Mouse (Mus musculus) embryo, embryonic 11.5 days (tissue): ENCODE results near the gene Slc7a6.
A peak's percentile ranks its signal among the peaks of the same experiment; 100 is the strongest.

Experiments used
- DNase-seq: peaks from one replicate; pipeline ENCODE4 v3.0.0-alpha.2; 2012; ENCODE audit warnings: low read depth, low spot score

The Slc7a6 gene

DNA sequence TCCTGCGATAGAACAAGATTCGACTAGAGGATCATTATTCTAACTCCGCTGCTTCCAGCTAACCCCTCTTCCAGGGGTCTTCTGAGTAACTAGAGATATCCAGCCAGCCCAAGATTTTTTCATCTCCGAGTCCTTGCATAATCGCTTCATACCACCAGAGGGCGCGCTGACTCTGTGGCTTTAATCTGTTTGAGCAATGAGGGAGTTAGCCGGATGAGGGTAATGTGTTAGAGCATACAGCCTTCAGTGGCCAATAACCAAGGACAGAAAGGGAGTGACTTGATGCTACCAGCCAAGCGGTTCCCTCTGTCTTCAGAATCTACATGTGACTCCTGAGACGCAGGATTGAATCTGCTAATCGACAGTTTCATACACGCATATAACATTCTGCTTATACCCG, 27.9 kb upstream of the Slc7a6 start:
- peak; percentile 79 for DNase-seq

DNA sequence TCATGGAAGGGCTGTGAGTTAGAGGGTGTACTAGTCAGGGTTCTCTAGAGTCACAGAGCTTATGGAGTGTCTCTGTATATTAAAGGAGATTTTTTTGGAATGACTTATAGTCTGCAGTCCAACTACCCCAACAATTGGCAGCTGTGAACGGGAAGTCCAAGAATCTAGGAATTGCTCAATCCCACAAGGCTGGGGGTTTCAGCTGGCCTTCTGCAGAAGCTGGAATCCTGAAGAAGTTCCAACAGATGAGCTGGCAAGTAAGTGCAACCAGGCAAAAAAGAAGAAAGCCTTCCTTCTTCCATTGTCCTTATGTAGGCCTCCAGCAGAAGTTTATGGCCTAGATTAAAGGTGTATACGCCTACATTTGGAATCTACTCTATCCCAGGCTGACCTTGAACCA, 23.3 kb upstream of the Slc7a6 start:
- no peak for DNase-seq

DNA sequence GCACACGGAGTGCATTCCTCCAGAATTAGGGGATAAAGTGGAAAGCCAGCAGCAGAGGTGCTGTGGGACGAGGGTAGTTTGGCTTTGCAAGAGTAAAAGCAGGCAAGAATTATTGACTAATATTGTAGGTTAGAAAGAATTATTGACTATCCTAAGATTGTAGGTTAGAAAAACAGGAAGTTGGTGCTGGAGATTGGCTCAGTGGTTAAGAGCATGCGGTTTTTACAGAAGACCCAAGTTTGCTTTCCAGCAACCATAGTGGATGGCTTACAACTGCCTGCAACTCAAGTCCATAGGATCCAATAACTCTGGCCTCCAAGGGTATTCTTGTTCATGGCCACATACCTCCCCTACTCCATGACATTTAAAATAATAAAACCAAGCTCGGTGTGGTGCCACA, 22.6 kb upstream of the Slc7a6 start:
- DNase-seq = no peak

DNA sequence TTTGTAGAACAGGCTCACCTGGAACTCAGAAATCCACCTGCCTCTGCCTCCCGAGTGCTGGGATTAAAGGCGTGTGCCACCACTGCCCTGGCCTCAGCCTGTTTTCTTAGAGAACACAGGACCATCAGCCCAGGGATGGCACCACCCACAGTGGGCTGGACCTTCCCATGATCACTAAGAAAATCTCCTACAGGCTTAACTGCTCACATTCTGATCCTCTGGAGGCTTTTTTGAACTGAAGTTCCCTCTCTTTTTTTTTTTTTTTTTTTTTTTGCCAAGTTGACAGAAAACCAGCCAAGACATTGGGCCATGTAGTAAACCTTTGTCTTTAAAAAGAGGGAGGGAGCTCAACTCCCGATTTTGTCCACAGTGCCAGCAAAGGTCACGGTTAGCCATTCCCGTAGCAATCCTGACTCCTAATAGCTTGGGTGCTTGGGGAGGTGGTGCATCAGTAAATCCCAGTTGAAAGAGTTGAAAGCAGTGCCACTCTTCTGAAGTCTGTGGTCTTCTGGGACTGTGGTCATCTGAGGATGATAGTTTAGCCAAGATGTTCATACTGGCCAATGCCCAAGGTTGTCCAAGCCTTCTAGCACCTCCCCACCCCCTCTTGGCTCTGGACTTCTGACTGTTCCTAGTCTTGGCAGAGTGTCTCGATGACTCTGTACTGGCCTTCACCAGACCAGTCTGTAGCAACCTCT, 20.6 kb upstream of the Slc7a6 start:
- DNase-seq = no peak

DNA sequence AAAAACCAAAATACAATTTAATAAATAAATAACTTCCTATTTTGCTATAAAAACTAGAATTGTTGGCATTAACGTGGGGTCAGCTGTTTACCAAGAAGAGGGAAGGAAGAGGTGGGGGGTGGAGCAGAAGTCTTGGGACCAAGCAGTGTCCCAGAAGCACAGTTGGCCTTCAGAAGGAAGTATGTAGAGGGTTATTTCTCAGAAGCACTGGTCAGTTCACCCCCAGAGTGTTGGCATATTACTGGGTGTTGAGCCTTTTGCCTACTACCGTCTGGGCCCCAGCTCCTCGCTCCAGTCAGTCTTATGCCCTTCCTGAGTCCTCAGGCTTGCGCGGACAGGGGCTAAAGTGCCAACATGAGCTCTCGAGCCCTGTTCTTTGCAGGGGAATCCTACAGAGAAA, 19.6 kb upstream of the Slc7a6 start:
- no peak for DNase-seq

DNA sequence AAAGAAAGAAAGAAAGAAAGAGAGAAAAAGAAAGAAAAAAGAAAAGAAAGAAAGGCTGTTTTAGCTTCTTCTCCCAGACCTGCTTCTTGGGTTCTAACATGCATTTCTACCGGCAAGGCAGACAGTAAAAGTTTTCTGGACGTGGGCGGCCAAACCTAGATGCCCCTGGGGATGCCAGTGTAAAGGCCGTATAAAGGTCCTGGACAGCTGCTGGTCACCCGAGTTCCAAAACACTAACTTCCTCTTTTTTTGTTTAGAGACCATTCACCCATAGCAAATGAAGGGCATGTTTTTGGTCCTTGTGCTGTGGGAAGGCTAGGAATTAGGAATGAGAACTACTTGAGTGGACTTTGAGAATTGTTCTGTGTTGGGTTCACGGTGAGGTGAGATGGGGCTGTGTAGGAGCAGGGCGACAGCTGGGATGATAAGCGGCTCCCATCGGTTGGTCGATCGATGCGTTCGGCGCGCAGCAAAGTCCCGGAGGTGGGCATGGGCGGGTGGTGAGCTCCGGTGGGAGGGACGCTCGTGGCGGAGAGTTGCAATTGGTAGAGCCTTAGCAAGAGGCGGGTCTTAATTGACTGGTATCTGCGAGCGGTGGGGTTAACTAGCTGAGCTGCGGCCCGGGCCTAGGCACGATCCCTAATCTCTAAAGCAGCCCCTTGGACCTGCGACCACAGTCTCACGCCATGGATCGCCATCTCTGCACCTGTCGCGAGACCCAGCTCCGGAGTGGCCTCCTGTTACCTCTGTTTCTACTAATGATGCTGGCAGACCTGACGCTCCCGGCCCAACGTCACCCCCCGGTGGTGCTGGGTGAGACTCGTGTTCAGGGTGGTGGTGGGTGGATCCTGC, 18.6 kb upstream of the Slc7a6 start, which contains the start of gene Pla2g15:
TSS of gene Pla2g15 (plus strand) at position 599 of the 852 bp plus-strand sequence.
- peak; percentile 84 for DNase-seq

DNA sequence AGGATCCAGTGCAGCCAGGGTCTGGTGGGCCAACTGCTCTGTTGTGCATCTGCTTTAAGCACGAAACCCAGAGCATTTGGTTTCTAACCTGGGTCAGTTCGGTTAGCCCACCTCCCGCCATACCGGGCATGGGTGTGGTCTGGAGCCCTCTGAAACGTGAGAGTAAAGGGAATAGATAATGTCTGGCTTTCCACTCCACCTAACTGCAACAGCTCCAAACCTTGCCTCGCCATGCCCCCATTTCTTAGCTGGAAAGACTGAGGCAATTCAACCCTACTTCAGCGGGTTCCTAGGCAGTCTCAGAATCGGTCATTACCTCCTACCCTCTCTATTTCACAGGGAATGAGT, 18.0 kb upstream of the Slc7a6 start:
- DNase-seq = no peak

DNA sequence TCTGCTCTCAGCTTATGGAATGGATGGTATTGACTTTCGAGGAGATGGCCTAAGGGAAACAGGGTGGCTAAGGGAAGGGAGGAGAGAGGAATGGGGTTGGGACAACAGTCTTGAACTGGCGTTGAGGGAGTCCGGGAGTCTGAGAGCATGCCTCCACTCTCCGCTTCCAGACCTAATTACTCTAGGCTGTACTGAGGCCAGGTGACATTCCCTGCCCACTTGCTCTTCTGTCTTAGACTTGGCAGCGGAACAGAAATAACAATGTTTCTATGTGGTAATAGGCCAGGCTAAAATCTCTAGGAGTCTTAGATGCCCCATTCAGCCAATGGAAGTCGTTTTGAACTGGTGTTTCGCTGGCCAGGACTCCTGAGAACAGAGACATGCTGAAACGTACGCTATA, 17.6 kb upstream of the Slc7a6 start:
- no peak for DNase-seq

DNA sequence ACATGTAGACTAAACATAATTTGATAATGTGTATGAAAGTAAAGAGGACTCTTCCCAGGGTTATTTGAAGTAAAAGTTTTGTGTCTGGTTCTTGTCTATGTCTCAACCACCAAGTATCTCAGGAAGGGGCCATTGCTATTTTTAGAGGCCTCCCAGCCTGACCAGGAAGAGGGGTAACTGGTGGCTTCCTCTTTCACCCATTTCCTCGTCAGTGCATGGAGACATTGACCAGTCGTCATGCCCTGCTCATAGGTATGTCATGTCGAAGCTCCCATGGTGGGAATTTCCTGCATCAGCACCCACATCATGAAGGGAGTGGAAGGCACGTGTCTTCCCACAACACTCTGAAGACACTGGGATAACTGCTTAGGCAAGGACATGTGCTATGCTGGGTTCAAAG, 15.8 kb upstream of the Slc7a6 start:
- DNase-seq = no peak

DNA sequence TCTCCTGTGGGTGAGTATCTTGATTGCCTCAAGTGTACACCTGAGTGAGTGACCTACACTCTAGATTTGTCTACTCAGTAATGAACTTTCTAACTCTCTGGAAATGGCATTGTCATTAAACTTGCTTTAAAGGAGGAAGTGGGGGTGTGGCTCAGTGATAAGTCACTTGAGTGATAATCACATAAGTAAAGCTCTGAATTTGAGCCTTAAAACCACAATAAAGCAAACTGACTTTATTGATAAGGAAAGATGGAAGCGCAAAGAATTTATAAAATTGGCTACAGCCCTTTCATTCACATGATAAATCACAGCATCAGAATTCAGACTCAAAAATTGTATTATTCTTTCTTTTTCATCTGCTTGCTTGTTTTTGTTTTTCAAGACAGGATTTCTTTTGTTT, 11.2 kb upstream of the Slc7a6 start:
- DNase-seq = no peak

DNA sequence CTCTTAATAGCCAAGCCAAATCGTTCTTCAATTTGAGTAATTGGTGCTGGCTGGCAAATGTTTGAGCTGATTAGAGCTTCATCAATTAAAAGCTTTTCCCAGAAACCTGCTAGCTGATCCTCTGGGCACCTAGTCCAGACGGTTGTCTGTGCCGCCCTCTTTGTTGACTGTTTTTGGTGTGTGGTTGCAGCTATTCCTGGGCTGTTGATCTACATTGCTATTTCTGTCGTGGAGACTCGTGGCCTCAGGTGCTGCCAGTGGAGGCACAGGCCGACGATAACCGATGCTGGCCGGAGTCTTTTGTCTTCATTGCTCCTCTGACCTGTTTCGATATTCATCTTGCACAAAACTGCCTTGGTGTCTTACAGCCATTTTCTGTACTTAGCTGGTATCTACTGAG, 10.3 kb upstream of the Slc7a6 start:
- DNase-seq = no peak

DNA sequence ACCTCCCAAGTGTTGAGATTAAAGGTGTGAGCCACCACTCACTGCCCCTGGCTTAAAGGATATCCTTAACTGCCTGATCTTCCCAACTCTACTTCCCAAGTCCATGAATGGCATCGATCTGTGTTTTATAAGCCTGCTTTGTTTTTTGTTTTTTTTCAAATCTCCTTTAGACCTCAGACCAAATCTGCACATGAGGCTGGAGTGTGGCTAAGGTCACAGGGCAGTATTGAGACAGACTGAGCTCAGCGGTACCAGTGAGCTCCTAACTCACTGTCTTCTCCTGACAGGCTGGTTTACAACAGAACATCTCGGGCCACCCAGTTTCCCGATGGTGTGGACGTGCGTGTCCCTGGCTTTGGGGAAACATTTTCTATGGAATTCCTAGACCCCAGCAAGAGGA, 8.8 kb upstream of the Slc7a6 start:
- DNase-seq = no peak

DNA sequence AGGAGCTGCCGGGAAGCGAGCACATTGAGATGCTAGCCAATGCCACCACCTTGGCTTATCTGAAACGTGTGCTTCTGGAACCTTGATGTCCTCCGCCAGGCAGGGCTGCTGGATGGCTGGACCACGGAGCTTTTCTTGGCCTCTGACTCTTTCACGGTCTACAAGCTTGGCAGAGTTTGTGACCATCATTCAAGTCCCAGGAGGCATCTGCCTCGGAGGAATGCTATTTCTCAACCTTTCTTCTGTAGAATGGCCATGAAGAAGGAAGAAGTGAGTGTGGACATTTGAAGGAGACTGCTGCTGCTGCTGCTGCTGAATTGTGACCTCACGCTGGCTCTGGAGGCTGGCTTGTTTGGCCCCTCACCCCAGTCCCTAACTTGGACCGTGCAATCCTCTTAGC, 5.4 kb upstream of the Slc7a6 start:
- no peak for DNase-seq

DNA sequence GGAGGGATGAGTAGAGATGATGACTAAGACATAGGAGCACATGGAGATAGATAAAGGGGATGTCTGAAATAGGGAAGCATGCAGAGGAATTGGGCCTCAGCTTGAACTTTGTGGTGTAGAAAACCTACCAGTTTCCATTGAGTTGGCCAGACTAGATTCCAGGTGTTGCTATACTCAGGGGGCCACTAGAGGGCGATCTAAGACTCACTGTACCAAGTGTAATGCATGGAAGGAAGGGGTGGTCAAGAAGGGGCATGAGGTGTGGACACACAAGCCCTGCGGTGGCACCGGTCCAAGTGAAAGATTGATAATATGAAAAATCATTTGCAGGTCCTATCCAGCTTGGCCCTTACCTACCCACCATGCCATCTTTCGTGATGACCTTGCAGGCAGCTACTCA, 3.2 kb upstream of the Slc7a6 start:
- DNase-seq = peak; percentile 50

DNA sequence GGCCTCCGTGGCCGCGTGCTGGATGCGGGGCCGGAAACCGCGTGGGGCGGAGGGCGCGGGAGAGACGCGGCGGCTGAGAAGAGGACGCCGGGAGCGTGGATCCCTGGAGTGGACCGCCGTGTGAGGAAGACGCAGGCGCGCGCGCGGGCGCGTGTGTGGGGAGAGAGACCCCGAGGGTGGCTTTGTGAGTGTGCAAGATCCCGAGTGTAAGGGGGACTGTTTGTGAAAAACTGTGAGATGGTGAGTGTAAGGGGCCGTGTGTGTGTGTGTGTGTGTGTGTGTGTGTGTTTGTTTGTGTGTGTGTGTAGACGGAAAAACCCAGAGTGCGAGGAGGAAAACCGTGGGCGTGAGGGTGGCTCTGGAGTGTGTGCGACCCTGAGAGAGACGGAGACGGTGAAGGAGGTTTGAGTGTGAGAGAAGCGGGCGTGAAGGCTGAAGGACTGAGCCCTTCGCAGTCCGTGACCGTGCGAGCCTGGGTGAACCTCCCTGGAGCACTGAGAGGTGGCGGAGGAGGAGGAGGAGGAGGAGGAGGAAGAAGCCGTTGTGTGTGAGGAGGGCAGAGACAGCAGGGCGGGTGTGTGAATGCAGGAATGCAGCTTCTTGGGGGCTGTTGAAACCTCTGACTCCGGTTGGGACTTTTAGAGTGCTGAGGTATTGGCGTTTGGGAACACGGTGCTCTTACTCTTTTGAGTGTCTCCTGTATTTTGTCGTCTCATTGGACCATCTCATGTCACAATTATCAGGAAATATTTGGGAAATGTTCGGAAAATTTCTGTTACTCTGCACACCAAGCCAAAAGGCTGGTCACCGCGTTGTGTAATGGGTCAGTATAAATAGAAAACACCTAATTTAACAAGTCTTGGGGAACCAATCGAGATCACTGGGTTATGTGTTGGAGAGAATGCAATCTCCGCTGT, 618 bp downstream of the Slc7a6 start:
- DNase-seq = peak; percentile 46

DNA sequence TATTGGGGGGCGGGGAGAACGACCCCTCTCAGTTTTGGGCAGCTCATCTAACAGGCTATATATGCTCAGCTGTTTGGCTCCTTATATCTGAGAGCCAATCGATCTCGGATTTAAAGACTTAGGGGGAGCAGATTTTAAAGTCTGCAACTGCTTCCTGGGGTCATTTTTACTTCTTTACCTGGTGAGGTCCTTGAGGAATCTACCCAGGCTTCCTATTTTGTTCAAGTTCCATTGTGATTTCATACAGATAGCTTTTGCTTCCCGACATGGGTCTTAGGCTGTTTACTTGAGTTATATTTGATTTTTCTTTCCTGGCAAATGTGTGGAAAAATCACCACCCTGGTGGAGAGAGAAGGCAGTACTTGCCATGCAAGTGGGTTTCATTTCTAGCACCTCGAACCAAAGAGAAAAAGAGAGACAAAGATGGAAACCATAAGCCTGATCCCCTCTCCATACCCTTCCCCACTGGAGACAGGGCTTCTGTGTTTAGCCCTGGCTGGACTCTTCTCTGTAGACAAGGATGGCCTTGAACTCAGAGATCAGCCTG, 1.4 kb downstream of the Slc7a6 start:
- no peak for DNase-seq

DNA sequence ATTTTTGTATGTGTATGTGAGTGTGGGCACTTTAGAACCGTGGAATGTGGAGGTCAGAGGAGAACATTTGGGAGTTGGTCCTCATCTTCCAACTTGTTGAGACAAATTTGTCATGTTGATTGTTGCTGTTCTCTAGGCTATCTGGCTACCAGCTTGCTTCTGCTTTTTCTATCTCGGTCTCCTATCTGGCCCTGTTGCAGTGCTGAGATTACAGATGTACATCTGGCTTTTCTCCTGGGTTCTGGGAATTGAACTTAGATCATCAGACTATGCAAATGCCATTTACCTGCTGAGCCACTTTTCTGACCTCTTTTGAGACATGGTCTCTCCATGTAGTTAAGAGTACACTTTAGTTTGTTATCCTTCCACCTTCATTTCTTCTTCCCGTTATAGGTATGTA, 4.9 kb downstream of the Slc7a6 start:
- DNase-seq = no peak

DNA sequence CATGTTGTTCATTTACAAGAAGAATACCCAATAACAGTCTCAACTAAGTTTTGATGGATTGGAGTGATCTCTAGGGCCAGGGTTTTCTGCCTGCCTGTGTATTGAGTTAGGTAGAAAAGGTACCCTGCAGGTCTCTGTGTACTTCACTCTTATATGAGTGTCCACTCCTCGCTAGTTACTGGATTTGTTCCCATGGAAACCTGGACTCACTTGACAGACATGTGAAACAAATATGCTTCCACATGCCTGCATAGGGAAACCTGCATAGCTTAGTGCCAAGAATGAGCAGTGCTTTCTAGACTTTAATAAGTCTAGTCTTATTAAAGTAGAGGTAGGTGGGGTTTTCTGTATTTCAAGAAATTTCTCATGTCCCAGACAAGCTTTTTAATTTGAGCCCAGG, 8.2 kb downstream of the Slc7a6 start:
- no peak for DNase-seq

DNA sequence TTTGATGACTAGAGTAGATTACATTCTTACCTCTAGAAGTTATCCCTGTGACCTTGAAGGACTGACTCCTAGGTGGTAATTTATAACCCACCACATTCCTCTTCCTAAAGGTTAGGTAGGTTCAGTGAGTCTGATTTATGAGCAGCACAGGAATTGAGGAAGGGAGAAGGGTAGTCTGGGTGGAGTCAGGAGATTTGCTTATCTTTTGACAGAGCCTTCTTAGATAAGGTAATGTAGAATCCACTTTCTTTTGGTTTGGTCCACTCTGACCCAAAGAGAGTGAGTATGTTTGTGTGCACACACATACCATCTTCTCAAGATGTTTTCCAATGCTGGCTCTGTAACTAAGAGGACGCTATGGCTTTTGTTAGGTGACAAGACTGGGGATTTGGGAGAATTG, 8.9 kb downstream of the Slc7a6 start:
- DNase-seq = no peak

DNA sequence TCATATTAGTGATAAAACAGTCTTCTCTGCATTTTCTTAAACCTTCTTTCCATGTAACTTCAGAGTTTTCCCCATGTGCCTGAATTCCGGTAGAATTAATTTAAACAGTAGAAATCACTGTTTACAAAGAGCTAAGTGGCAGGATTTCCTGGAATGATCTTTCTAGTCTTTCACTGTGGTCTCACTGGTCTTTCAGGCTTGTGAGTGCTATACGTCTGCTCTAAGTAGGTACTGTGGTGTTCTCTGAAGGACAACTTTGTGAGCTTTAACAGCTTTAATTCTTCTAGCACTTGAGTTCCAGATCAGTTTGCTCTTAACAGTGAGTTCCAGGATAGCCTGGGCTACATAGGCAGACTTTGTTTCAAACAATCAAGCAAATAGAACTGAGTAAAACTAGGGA, 9.8 kb downstream of the Slc7a6 start:
- no peak for DNase-seq

DNA sequence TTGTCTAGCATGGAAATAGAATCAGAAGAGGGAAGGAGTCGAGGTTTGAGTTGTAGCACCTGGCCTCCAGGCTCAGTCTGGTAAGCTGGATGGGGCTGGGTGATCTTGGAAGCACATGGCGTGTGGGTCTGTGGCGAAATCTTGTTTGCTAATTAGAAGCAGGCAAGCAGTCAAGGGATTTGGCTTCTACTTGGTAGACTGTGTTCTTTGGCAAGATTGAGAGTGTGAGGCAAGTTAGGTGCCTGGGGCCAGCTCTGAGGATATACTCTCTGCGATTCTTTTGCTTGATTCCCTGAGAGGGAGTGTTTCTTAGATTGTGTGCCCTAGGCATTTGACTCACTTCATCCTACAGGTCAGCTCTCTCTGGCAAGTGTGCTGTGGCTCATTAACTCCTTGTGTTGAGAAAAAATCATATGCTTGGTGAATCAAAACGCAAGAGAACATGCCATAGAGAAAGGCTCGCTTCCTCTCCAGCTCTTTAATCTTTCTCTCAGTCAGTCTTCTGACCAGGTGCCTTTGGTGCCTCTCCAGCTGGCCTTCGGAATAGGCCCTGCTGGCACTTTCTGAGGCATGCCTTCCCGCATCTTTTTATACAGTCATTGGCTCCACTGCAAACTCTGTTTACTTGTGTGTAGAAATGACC, 17.1 kb downstream of the Slc7a6 start:
- DNase-seq = no peak
